Mouse (Mus musculus) heart, embryonic 16.5 days (tissue): ENCODE measurements around the gene Riok2. TPM values are rescaled to one million over a fixed set of nuclear protein-coding genes. Genes with fewer than 3 reads are reported as not detected.

Experiments used
- ATAC-seq: fragments of 200-750 bp; cut with Nextera tagmentation; replicated peaks from 2 replicates; pipeline ENCODE4 v1.8.0; 2017; ENCODE audit warnings: moderate number of reproducible peaks; ENCODE audit not compliant: insufficient read depth, low FRiP score; ENCODE audit errors: extremely low read depth
- H3K27ac ChIP-seq: fragments of 300-500 bp; sonication (generic); 2 replicates; pipeline ENCODE4 v1.5.1; 2014; ENCODE audit warnings: mild to moderate bottlenecking, low read length, control low read depth, moderate library complexity
- H3K27me3 ChIP-seq: fragments of 300-500 bp; sonication (generic); 2 replicates; pipeline ENCODE4 v1.6.1; 2014; ENCODE audit warnings: low read length, mixed read lengths; ENCODE audit not compliant: control insufficient read depth, insufficient read depth
- H3K36me3 ChIP-seq: fragments of 300-500 bp; sonication (generic); 2 replicates; pipeline ENCODE4 v1.6.1; 2014; ENCODE audit not compliant: control insufficient read depth, insufficient read depth
- H3K4me1 ChIP-seq: fragments of 300-500 bp; sonication (generic); 2 replicates; pipeline ENCODE4 v1.6.1; 2014; ENCODE audit warnings: low read length, mixed read lengths; ENCODE audit not compliant: control insufficient read depth, insufficient read depth
- H3K4me2 ChIP-seq: fragments of 300-500 bp; sonication (generic); 2 replicates; pipeline ENCODE4 v1.6.1; 2014; ENCODE audit warnings: low read depth, mild to moderate bottlenecking, control low read depth, low read length
- H3K4me3 ChIP-seq: fragments of 300-500 bp; sonication (generic); 2 replicates; pipeline ENCODE4 v1.5.1; 2014; ENCODE audit warnings: mild to moderate bottlenecking, control low read depth, low read length
- H3K9ac ChIP-seq: fragments of 300-500 bp; sonication (generic); 2 replicates; pipeline ENCODE4 v1.6.1; 2014; ENCODE audit warnings: low read length, control low read depth
- H3K9me3 ChIP-seq: fragments of 300-500 bp; sonication (generic); replicated peaks from 2 replicates; pipeline ENCODE4 v1.6.1; 2016; ENCODE audit warnings: low read length; ENCODE audit not compliant: control insufficient read depth
- WGBS: fragments of 180-500 bp; shearing (Covaris S2); extraction: QIAGEN DNeasy Blood & Tissue Kit; methylation state at CpG from one replicate; pipeline ENCODE4 v1.1.7; 2014; 5-methylcytosine and 5-hydroxymethylcytosine counted together
- polyA plus RNA-seq: library from polyadenylated mRNA; unstranded; fragments of >200 nt; fragmentation: Nextera tagmentation; extraction: Ambion mirVana; gene quantifications from 2 replicates; pipeline ENCODE4 v1.2.1, GENCODE M21; 2015

Gene Riok2
- polyA plus RNA-seq, 1 experiment from 2014 or later, result 23.5 TPM

DNA sequence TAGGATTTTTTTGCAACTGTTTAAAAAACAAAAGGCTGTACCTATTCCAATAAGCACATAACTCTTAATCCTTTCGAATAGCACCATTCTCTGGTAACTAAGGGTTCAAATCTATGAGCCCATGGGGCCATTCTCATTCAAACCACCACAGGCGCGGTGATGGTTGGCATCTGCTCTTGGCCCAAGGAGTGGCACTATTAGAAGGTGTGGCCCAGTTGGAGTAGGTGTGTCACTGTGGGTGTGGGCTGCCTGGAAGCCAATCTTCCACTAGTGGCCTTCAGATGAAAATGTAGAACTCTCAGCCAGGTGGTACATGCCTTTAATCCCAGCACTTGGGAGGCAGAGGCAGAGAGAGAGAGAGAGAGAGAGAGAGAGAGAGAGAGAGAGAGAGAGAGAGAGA lies 40.1 kb downstream of the Riok2 start:
- H3K9ac ChIP-seq, result no peak overlapping the region
- H3K4me1 ChIP-seq, result no peaks in the 10 kb centered on the region
- no peak for ATAC-seq
- WGBS, result 90% methylated on average over 3 of the region's 3 CpGs
- H3K27me3 ChIP-seq, result no peaks in the 10 kb centered on the region
- no peak overlapping the region for H3K4me3 ChIP-seq
- H3K4me2 ChIP-seq, result no peak overlapping the region
- no peaks in the 10 kb centered on the region for H3K9me3 ChIP-seq
- H3K36me3 ChIP-seq, result no peaks in the 10 kb centered on the region
- no peak overlapping the region for H3K27ac ChIP-seq

DNA sequence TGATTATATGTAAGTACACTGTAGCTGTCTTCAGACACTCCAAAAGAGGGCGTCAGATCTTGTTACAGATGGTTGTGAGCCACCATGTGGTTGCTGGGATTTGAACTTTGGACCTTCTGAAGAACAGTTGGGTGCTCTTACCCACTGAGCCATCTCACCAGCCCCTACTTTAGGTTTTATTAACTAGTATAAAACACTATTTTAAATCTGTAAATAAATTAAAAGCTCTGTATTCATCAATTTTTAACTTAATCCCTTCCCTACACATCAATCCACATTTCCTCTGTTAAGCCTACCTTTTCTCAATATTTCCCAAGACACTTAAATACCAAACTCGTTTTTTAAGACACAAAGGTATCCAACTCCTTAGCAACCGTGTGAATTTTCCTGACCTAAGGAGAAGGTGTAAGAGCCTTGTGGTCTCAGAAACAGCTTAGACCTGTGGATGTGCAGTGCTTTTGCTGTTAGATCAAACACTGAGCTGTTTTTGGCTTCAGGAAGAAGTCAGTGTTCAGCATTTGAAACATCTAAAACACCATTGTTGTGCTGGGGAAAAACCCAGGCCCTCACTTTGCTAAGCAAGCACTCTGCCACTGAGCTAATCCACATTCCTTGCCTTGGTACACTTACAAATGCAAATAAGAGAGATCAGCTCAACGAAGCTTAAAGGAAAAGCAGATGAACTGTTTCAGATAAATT lies 50.6 kb downstream of the Riok2 start:
- Histone ChIP-seq H3K9me3 (no peaks in the 10 kb centered on the region), H3K36me3 (no peaks in the 10 kb centered on the region), H3K4me2 (no peak overlapping the region), H3K4me3 (no peak overlapping the region), H3K9ac (no peak overlapping the region), H3K27me3 (no peaks in the 10 kb centered on the region), H3K4me1 (no peaks in the 10 kb centered on the region), H3K27ac (no peak overlapping the region)
- WGBS, result 51% methylated on average over 4 of the region's 4 CpGs
- no peak for ATAC-seq

DNA sequence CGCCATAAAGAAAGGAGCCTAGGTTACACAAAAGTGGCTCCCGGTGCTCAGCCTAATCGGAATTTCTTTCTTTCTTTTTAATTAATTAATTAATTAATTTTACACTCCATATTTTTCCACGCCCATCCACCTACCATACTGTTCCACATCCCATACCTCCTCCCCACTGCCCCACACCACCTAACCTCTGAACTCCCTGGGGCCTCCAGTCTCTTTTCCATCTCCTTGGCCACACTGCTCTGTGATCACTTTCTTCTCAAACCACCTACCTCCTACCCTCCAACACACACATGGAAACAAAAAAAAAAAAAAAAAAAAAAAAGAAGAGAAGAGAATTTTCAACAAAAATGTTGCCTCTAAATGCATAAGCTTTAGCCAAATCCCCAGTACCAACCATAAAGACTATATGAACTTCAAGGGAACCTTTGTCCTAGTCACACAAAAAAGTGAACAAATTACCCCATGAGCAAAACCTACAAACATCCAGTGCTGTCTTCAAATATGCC lies 51.3 kb downstream of the Riok2 start:
- 76% methylated on average over 4 of the region's 4 CpGs for whole genome bisulfite sequencing
- Histone ChIP-seq H3K9ac (no peak overlapping the region), H3K4me2 (no peak overlapping the region), H3K9me3 (no peaks in the 10 kb centered on the region), H3K4me1 (no peaks in the 10 kb centered on the region), H3K27me3 (no peaks in the 10 kb centered on the region), H3K4me3 (no peak overlapping the region), H3K36me3 (no peaks in the 10 kb centered on the region), H3K27ac (no peak overlapping the region)
- ATAC-seq, result no peak

DNA sequence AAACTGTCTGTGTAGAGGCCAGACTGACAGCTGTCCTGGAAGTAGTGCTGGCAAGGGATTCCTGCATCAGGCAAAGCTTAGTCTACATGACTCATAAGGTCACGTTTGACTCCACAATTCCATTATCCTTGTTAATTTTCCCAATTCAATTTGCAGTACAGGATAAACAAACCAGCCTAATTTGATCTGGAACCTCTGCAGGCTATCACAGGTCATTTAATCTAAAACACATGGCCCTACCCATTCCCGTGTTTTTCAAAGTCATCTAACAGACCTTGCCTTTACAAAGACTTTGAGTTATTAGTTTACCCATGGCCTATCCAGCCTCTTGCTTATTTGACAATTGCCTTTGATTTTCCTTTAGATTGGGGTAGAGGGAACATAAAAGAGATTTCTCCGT lies 51.8 kb downstream of the Riok2 start:
- Histone ChIP-seq H3K27me3 (no peaks in the 10 kb centered on the region), H3K4me2 (no peak overlapping the region), H3K36me3 (no peaks in the 10 kb centered on the region), H3K27ac (no peak overlapping the region), H3K9ac (no peak overlapping the region), H3K9me3 (no peaks in the 10 kb centered on the region), H3K4me1 (no peaks in the 10 kb centered on the region), H3K4me3 (no peak overlapping the region)
- no peak for ATAC-seq
- 58% methylated on average over 3 of the region's 3 CpGs for WGBS

DNA sequence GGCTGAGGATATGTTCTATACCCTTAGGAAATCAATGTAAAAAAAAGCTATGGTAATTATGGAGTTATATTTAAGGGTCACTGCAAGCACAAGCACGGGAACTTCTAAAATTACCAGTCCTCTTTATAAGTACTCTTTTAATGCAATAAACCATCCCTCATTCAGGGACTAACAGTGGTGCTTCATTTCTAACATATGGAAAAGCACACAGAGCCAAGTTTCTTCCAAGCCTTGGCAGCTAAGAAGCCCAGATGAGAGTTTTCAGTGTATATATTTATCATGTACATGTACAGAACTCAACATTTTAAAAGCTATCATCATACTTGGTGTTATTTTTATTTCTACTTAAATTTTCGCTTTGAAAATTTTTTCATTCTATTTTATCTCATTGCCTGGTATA lies 54.8 kb downstream of the Riok2 start:
- Histone ChIP-seq H3K27ac (no peak overlapping the region), H3K4me2 (no peak overlapping the region), H3K4me1 (no peaks in the 10 kb centered on the region), H3K9me3 (no peaks in the 10 kb centered on the region), H3K27me3 (no peaks in the 10 kb centered on the region), H3K9ac (no peak overlapping the region), H3K36me3 (no peaks in the 10 kb centered on the region), H3K4me3 (no peak overlapping the region)
- no peak for ATAC-seq
- 60% methylated on average over 2 of the region's 2 CpGs for WGBS

DNA sequence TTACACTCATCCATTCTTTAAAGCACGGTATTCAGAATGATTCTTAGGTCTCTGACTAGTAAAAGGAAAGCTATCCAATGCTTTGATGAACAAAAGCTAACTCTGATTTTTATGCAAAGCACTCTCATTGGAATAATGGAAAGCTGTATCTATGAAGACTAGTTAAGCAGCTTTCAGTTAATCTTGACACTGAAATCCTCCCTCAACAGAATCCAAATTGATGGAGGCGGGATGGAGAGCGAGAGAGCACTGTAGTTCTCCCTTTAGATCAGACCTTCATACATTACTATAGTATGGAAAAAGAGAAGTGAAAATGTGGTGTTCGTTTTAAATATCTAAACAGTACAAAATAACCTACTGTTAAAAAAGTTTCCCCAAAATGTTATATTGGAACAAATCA lies 59.6 kb downstream of the Riok2 start:
- no peak overlapping the region for H3K27ac ChIP-seq
- no peak overlapping the region for H3K9ac ChIP-seq
- WGBS, result 78% methylated on average over 4 of the region's 4 CpGs
- H3K4me2 ChIP-seq, result no peak overlapping the region
- H3K4me3 ChIP-seq, result no peak overlapping the region
- H3K9me3 ChIP-seq, result no peaks in the 10 kb centered on the region
- ATAC-seq, result no peak
- H3K4me1 ChIP-seq, result no peaks in the 10 kb centered on the region
- H3K27me3 ChIP-seq, result no peaks in the 10 kb centered on the region
- no peaks in the 10 kb centered on the region for H3K36me3 ChIP-seq

DNA sequence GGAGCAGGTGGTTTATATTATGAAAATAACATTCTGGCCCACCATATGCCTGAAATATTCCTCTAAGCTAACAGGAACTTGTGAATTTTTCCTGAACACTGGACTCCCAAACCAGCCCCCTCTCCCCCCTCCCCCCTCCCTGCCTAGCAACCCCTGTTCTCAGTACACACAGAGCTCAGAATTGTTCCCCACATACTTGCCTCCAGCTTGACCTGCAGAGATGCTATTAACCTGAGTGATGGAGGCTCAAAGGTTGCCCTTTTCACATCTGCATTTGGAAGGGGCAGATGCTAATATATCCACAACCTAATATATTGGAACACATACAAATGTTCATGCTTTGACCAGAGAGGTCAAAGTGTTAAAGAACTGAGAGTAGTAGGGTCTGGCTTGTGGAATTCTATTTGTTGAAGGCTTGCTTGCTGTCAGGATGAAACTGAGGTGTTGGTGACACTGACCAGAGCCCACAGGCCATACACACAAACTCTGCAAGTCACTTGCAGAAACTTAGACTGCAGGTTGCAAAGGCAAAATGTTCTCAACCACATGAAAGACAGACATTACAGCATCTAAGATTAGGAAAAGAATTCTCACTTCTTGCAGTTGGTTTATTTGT lies 64.6 kb downstream of the Riok2 start:
- no peaks in the 10 kb centered on the region for H3K9me3 ChIP-seq
- no peaks in the 10 kb centered on the region for H3K36me3 ChIP-seq
- no peaks in the 10 kb centered on the region for H3K27me3 ChIP-seq
- no peak overlapping the region for H3K9ac ChIP-seq
- peak; percentile 41; the same call in 1 of the 2 replicates for ATAC-seq
- no peaks in the 10 kb centered on the region for H3K4me1 ChIP-seq
- no peak overlapping the region for H3K4me3 ChIP-seq
- no peak overlapping the region for H3K4me2 ChIP-seq
- no peak overlapping the region for H3K27ac ChIP-seq

DNA sequence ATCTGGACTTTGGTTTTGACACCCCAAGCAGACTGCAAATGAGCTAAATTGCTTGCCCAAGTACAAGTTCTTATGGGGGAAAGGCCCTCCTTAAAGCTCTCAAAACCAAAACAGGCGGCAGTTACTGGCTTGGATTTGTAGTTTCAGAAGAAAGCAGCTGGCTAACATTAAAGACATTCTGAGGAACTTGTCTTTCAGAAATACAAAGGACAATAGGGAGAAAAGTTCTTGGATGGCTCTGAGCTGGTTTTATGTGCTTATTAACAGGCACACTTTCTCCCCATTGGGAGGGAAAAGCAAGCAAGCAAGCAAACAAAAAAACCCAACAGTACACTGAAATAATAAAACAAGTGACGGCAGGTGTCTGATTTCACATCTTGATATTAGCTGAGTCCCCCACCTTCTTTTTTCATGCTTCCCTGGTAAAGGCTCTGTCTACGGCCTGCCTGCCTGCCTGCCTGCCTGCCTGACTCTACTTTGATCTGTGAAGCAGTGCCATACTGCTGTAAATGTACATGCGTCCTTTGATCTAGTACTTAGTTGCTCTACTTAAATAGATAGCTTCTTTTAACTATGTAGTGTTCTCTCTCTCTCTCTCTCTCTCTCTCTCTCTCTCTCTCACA lies 67.9 kb downstream of the Riok2 start:
- Histone ChIP-seq H3K36me3 (no peaks in the 10 kb centered on the region), H3K9ac (no peak overlapping the region), H3K4me2 (no peak overlapping the region), H3K4me3 (no peak overlapping the region), H3K9me3 (no peaks in the 10 kb centered on the region), H3K27ac (no peak overlapping the region), H3K4me1 (no peaks in the 10 kb centered on the region), H3K27me3 (no peaks in the 10 kb centered on the region)
- no peak for ATAC-seq
- WGBS, result 55% methylated on average over 4 of the region's 4 CpGs

DNA sequence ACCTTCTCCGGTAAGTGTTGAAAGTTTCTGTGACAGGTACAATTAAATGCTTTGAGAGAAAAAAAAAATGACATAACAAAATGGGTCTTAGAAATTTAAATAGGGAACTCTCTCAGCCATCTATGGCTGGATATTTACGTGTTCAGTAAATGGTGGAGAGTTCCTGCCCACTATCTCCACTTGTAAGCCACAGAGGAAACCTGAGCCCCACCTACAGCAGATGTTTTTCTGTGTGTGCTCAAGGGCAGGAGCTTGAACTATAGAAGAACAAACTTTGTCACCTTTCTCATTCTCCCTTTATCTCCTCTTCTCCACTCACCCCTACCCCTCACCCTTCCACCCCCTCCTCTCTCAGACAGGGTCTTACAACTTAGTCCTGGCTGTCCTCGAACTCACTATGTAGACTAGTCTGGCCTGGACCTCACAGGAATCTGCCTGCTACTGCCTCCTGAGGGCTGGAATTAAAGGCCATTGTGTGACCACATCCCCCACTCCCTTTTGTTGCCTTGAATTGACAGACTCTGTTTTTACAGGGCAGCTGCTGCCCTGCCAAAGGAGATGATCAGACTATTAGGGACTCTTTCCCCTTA lies 70.3 kb downstream of the Riok2 start:
- no peak overlapping the region for H3K9ac ChIP-seq
- no peaks in the 10 kb centered on the region for H3K4me1 ChIP-seq
- no peak overlapping the region for H3K4me3 ChIP-seq
- no peak for ATAC-seq
- no peaks in the 10 kb centered on the region for H3K27me3 ChIP-seq
- H3K27ac ChIP-seq, result no peak overlapping the region
- H3K9me3 ChIP-seq, result no peaks in the 10 kb centered on the region
- H3K36me3 ChIP-seq, result no peaks in the 10 kb centered on the region
- 76% methylated on average over 3 of the region's 3 CpGs for WGBS
- H3K4me2 ChIP-seq, result no peak overlapping the region
